Mouse (Mus musculus): ENCODE results near the gene Mef2b. TPM values are rescaled to one million over a fixed set of nuclear protein-coding genes. Genes with fewer than 3 reads are reported as not detected.
A peak's percentile ranks its signal among the peaks of the same experiment; 100 is the strongest.

Mef2b gene
- total RNA-seq, 1 experiment from 2014 or later = not detected

GRCm38 (mm10) chr8:70131166-70131883 is 8.2 kb upstream of the Mef2b start, which contains the start of gene Nr2c2ap:
Gene Nr2c2ap (plus strand): TSS chr8:70131333.
- peak; percentile 94 for ATAC-seq (replicated peaks; ENCODE audit: low read depth, poor library complexity, severe bottlenecking)

- no peak for ATAC-seq (replicated peaks; ENCODE audit: low read depth, poor library complexity, severe bottlenecking)
These were observed 5.4 kb upstream of the Mef2b start for GRCm38 (mm10) chr8:70134086-70134485.

GRCm38 (mm10) chr8:70134931-70135330 is 4.6 kb upstream of the Mef2b start:
- ATAC-seq (replicated peaks; ENCODE audit: low read depth, poor library complexity, severe bottlenecking) = no peak

- ATAC-seq (replicated peaks; ENCODE audit: low read depth, poor library complexity, severe bottlenecking) = no peak
These were observed 2.9 kb upstream of the Mef2b start for GRCm38 (mm10) chr8:70136591-70136990.

GRCm38 (mm10) chr8:70137890-70138289 is 1.6 kb upstream of the Mef2b start:
- no peak for ATAC-seq (replicated peaks; ENCODE audit: low read depth, poor library complexity, severe bottlenecking)

- peak; percentile 12 for ATAC-seq (replicated peaks; ENCODE audit: low read depth, poor library complexity, severe bottlenecking)
These were observed 470 bp downstream of the Mef2b start for GRCm38 (mm10) chr8:70139981-70140380.

- ATAC-seq (replicated peaks; ENCODE audit: low read depth, poor library complexity, severe bottlenecking) = no peak
These were observed 8.4 kb downstream of the Mef2b start for GRCm38 (mm10) chr8:70147678-70148607.

GRCm38 (mm10) chr8:70150158-70150557 is 10.6 kb downstream of the Mef2b start:
- ATAC-seq (replicated peaks; ENCODE audit: low read depth, poor library complexity, severe bottlenecking) = no peak

GRCm38 (mm10) chr8:70152537-70153257 is 13.2 kb downstream of the Mef2b start:
- peak; percentile 99 for ATAC-seq (replicated peaks; ENCODE audit: low read depth, poor library complexity, severe bottlenecking)

GRCm38 (mm10) chr8:70157240-70157800 is 17.8 kb downstream of the Mef2b start:
- ATAC-seq (replicated peaks; ENCODE audit: low read depth, poor library complexity, severe bottlenecking) = no peak

- ATAC-seq (replicated peaks; ENCODE audit: low read depth, poor library complexity, severe bottlenecking) = peak; percentile 85
These were observed 18.8 kb downstream of the Mef2b start for GRCm38 (mm10) chr8:70158069-70158853.

GRCm38 (mm10) chr8:70159211-70159610 is 19.7 kb downstream of the Mef2b start:
- no peak for ATAC-seq (replicated peaks; ENCODE audit: low read depth, poor library complexity, severe bottlenecking)

GRCm38 (mm10) chr8:70160015-70160414 is 20.5 kb downstream of the Mef2b start:
- no peak for ATAC-seq (replicated peaks; ENCODE audit: low read depth, poor library complexity, severe bottlenecking)

GRCm38 (mm10) chr8:70163316-70163715 is 23.8 kb downstream of the Mef2b start:
- ATAC-seq (replicated peaks; ENCODE audit: low read depth, poor library complexity, severe bottlenecking) = no peak

- peak; percentile 83 for ATAC-seq (replicated peaks; ENCODE audit: low read depth, poor library complexity, severe bottlenecking)
These were observed 27.1 kb downstream of the Mef2b start for GRCm38 (mm10) chr8:70166504-70167110.

- no peak for ATAC-seq (replicated peaks; ENCODE audit: low read depth, poor library complexity, severe bottlenecking)
These were observed 30.6 kb downstream of the Mef2b start for GRCm38 (mm10) chr8:70170116-70170515.

GRCm38 (mm10) chr8:70170748-70171147 is 31.2 kb downstream of the Mef2b start:
- no peak for ATAC-seq (replicated peaks; ENCODE audit: low read depth, poor library complexity, severe bottlenecking)

GRCm38 (mm10) chr8:70171240-70171639 is 31.7 kb downstream of the Mef2b start:
- ATAC-seq (replicated peaks; ENCODE audit: low read depth, poor library complexity, severe bottlenecking) = no peak
